Mouse (Mus musculus) ES-Bruce4 (cell line): ENCODE measurements around the gene Serpina3j.
"Not testable (repeated sequence)": the region's sequence is repeated elsewhere in the genome, so short reads cannot be mapped to it uniquely, and the experiment has no call there.

Experiments used
- CTCF ChIP-seq: IDR thresholded peaks from one replicate; pipeline ENCODE4 v1.8.1; 2011; ENCODE audit warnings: low read depth, low read length
- EP300 ChIP-seq: IDR thresholded peaks from 2 replicates; pipeline ENCODE4 v1.6.1; 2011; ENCODE audit warnings: low read depth, low read length; ENCODE audit not compliant: insufficient read depth
- POLR2A ChIP-seq: IDR thresholded peaks from one replicate; pipeline ENCODE4 v1.8.1; 2011; ENCODE audit warnings: low read length; ENCODE audit not compliant: insufficient read depth

DNA sequence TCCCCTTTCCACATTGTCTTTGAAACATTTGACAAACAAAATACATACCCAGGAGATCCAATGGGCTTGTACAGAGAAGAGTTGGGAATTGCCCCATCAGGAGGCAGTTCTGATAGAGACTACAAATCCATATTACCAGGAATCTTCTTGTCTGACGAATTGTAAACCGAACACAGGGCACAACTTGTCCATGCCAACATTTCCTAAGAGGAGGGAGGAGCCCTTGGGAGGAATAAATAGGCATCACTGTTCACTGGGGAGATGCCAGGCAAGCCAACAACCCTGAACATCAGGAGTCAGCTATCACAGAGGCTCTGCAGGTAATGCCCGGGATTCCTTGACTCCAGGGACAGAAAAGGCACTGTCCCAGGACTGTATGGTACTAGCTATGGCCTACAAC is 23.9 kb downstream of the Serpina3j start, which contains the start of the genes Serpina3k and Serpina3m:
- TF ChIP-seq CTCF, POLR2A, EP300: not testable (repeated sequence)
